Mouse (Mus musculus) liver, embryonic 14.5 days (tissue): ENCODE results near the gene Sdk1.

Experiments used
- CTCF ChIP-seq: IDR thresholded peaks from 2 replicates; pipeline ENCODE4 v1.5.1; 2016; ENCODE audit warnings: antibody characterized with exemption, low read depth, control low read depth
- EP300 ChIP-seq: IDR thresholded peaks from 2 replicates; pipeline ENCODE4 v1.6.1; 2016; ENCODE audit warnings: antibody characterized with exemption, low read depth

- TF ChIP-seq CTCF (no peak), EP300 (no peak)
Observed at GRCm38 (mm10) chr5:141677034-141677433, 435.7 kb downstream of the Sdk1 start.
